Mouse (Mus musculus) brain, adult 2 months (tissue): ENCODE results near the gene Psmd9.
A peak's percentile ranks its signal among the peaks of the same experiment; 100 is the strongest.

Source experiments
- DNase-seq: peaks from one replicate; pipeline ENCODE4 v3.0.0; 2011; ENCODE audit warnings: low read depth, low spot score

Gene Psmd9

DNA sequence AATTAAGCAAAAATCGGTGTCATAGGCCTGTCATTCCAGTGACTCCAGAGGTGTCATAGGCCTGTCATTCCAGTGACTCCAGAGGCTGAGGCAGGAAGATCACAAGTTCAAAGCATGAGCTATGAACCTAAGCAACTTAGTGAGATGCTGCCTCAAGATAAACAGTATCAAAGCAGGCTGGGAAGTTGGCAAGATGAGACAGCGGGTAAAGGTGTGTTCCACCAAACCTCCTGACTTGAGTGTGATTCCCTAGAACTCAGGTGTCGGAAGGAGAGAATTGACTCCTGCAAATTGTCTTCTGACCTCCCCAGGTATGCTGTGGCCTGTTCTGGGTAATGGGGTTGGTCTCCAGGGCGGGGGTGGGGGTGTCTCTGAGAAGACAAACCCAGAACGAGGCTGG is at the start of gene Psmd9:
Gene Psmd9, plus strand, starts transcription at position 130 of the 400 bp plus-strand sequence.
- DNase-seq = no peak

DNA sequence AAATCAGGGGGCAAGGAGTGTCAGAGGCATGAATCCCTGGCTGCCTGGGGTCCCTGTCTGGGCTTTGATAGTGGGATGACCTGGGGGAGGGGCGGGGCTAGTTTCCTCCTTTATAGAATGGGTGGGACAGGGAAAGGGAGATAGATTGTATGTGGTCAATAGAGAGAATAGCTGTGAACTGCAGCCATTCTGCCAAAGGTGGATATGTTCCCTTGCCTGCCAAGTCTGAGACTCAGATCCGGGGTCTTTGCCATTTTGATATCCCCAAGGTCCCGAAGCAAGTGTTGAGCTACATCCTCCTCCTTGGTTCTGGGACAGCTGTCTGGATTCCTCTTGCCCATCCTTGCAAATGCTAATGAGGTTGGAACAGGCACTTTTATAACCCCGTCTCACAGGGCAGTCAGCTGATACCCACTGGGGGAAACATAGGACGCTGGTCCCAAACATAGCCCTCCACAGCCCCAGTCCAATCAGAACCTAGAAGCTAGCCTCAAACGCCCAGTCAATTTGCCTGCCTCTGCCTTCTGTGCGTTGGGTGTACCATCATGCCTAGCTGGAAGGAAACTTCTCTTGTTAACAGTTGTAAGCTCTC is 48.5 kb upstream of the Psmd9 start:
- DNase-seq = no peak

DNA sequence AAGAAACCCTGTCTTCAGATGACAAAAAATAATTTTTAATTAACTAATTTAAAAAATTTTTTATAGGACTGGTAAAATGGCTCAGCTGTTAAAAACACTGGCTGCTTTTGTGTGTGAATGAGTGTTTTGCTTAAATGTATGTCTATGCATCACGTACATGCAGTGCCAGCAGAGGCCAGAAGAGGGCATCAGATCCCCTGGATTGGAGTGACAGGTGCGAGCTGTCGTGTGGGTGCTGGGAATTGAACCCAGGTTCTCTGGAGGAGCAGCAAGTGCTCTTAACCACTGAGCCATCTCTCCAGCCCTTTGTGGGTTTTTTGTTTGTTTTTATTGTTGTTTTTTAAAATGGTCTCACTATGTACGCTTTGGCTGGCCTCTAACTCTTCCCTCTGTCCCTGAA is 47.0 kb upstream of the Psmd9 start:
- no peak for DNase-seq

DNA sequence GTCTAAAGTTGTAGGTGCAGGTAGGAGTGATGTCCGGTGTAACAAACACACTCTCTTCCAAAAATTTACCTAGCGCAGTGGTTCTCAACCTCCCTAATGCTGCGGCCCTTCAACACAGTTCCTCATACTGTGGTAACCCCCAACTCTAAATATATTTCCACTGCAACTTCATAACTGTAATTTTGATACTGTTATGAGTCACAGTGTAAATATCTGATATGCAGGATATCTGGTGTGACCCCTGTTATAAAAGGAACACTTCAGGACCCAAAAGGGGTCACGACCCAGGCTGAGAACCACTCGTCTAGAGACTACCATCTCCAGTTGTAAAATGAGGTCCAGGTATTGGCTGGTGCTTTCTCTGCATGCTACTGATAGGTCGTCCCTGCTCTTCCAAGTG is 44.1 kb upstream of the Psmd9 start:
- no peak for DNase-seq

DNA sequence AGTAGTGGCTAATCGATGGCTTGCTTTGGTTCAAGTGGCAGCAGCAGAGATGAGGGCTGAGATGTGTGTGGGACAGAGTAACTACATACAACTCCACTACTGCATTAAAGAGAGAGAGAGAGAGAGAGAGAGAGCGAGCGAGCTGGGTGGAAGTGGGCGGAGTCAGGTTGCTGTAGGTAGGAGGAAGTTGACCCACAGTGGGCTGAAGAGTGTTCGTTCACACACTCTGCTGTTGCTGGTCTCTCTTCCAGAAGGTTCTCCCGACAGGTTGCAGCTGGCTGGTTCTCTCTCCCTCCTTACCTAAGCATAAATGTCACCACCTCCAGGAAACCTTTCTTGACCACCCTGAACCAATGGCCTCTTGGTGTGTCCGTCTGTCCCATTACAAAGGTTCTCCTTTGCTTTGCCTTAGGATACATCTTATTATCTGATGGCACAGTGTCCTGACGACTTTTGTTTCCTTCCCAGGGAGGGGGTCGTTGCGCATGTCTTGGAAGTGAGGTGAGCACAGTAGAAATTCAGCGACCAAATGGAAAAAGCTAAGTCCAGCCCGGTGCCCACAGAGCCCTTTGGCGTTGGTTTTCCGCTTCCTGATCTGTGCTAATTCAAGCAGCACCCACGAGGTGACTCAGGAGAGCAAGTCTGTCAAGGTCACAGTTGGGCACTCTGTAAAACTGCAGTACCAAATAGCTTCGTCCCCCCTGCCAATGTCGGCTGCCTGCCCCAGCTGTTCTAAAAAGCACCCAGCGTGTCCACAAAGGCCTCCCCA is 43.4 kb upstream of the Psmd9 start:
- DNase-seq = no peak

DNA sequence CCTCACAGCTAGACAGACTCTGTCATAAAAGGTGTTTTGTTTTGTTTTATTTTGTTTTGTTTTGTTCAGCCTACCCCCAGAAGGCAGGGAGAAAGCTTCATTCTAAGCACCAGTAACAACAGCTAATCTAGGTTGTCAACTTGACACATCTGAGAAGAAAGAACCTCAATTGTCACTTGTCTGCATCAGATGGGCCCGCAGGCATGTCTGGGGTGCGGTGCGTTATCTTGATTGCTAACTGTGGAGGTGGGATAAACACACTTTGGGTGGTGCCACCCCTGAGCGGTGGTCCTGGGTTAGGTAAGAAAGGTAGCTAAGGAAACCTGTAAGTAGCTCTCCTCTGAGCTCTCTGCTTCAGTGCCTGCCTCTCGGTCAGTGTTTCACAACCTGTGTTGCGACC is 42.2 kb upstream of the Psmd9 start:
- no peak for DNase-seq

DNA sequence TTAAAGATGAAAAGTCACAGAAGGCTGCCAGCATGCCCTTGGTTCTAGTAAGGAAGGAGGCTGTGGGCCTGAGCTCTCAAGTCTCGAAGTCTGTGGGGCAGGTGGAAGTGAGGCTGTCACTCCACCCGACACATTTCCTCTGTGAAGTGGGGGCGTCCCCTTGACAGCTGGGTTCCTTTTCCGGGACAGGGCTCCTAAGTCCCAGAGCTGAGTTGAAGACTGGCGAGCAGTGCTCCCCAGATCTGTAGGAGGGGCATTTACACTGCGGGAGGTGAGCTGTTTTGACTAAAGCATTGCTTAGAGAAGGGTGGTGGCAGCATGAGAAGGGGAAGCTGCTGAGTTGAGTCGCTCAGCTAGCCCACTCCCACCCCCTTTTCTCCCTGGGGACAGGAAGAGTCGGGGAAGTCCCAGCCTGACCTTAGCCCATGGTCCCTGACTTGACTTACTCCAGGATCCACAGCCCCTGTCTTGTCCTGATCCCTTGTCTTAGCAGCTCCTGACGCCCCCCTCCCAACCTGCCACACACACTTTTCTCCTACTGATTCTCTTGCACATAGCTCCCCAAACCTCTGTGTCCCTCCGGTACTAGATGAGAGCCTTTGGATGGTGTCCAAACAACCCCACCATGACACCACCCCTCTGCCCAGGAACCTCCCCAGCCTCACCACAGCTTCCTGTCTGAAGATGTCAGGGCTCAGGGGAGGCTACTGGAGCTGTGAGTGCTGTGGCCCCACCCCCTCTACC is 40.6 kb upstream of the Psmd9 start:
- peak; percentile 48 for DNase-seq

DNA sequence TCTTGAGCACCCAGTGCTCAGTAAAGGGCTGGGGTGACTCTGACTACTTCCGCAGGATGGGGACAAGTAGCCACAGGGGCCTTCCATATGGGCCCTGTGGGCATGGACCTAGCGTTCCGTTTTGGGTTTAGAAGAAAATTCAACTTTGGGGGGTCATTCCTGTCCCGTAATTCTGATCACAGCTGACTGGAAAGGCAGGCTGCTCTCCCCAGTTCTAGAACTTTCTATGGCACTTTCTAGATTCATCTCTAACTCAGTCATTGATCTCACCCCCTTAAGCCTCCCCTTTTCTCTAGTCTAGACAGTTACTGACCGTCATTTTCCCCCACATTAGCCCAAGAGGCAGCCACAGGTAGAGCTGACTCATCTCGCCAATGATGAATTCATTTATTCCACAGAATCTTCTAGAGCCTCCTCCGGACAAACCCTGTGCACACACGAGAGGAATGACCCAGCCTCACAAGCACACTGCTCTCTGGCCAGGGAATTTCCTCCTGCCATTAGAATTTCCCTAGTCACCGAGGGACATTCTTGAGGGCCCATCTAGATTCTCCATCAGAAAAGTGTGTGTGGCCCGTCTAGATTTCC is 39.9 kb upstream of the Psmd9 start:
- DNase-seq = no peak

DNA sequence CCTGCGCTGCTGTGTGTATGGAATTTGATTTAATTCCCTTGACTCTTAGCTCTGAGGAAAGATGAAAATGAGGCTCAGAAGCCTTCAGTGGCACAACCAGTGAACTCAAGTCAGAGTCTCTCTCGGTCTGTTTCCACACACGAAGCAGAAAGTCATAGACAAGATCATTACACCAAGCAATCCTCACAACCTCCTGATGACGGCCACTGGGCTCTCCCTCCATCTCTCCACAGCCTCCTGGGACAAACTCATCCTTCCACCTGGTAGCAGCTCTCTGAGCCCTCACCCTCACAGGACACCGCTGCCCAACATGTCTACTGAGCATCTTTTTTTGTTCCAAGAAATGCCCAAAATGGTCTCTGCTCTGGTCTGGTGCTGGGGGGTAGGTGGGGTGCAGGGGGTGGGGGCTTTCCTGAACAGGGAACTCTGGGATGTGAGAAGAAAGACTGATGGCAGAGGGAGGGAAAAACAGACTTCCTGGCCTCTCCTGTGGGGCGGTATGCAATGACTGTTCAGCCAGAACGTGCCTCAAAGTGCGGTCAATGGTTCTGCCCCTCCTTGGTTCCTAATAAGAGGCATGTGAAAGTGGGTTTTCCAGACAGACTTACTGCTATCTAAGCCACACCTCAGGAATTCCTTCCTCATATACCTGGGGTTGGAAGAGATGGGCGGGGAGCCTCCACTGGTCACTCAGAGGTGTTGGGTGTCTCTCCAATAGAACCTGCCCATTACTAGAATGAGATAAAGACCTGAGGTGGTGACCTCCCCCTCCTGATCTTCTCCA is 39.0 kb upstream of the Psmd9 start:
- no peak for DNase-seq

DNA sequence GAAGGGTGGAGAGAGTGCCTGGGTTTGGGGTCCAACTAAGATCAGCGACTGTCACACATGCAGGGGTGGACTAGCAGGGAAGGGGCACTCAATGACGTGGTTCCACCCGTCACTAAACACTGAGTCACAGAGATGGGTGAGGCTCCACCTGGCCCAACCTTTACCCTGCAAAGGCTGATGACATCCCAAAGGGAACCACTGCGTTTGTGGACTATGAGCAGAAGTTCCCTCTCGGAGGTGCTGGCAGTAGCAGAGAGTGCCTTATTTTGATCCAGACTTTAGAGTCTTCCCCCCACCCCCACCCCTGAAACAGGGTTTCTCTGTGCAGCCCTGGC is 38.4 kb upstream of the Psmd9 start:
- DNase-seq = no peak

DNA sequence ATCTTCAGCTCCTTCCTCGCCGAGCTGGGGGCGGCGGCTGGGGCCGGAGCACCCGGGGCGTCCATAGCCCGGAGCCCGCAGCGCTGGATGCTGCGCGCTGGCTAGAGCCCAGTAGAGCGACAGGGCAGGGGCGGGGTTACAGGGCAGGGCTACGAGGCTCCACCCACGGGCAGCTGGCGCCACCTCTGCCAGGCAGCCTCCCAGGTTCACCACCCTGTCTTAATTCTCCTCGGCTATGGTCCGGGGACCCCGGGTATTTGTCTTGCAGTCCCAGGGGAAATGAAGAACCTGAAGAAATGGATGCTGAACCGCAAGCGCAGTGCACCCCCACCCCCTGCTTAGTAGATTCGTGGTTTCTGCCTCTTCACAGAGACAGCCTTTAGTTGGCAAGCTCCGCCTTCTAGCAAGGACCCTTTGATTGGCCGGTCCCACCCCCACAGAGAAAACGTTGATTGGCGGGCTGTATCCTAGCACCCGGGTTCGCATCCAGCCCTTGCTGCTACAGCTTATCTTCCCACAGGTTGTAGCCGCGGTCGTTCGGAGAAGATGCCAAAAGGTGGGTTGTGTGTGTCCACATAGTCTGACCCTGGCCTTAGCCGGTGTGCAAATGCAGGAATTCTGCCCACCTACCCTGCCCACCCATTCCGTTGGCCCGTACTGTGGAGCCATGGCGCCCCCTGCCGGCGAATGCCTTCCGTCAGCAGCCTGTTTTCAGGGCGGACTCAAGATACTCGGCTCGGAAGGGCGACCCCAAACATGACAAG is 36.7 kb upstream of the Psmd9 start, which contains the start of gene Rhof:
Gene Rhof, minus strand, starts transcription at position 385 of the 764 bp plus-strand sequence.
- peak; percentile 95 for DNase-seq

DNA sequence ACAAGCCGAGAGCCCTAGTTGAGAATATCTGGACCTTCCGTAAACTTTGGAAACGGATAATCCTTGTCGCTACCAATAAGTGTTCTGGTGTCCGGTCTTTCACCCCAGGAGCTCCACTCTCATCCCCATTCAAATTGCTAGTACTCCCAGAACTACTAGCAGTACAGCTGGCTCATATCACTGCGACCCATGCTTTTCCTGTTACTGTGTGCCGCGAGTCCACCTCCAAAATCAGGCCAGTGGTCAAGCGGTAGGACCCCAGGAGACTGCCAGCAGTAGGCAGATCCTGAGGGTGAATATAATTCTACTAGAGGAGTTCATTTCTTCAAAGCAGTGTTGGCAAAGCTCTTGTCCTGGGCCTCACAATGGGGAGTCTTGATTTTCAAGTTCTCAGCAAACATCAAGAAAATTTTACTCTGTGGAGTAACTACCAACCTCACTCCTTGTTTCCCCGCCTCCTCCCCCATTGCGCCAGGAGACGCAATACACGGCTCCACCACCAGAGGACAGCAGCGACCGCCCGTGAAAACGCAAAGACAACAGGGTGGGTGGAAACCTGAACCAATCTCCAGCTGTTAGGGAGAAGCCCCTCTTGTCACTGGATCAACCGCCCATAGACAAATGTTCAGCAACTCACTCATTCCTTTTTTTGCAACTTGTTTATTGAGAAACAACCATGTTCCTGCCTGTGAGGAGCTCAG is 36.0 kb upstream of the Psmd9 start:
- peak; percentile 89 for DNase-seq

DNA sequence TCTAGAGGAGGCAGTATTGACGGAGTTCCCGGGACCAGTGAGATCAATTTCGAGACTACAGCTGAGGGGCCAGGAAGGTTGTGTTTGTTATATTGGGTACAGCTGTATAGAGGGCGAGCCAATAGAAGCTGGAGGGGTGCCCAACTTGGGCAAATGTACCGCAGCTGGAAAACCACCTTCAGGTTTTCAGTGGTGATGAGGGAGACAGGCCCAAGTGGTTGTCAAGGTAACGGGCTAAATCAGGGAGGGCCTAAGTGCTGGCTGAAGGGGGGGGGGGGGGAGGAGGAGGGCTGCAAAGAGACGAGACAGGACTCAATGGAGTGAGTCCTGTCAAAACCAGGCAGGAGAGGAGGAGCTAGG is 35.4 kb upstream of the Psmd9 start:
- DNase-seq = peak; percentile 80

DNA sequence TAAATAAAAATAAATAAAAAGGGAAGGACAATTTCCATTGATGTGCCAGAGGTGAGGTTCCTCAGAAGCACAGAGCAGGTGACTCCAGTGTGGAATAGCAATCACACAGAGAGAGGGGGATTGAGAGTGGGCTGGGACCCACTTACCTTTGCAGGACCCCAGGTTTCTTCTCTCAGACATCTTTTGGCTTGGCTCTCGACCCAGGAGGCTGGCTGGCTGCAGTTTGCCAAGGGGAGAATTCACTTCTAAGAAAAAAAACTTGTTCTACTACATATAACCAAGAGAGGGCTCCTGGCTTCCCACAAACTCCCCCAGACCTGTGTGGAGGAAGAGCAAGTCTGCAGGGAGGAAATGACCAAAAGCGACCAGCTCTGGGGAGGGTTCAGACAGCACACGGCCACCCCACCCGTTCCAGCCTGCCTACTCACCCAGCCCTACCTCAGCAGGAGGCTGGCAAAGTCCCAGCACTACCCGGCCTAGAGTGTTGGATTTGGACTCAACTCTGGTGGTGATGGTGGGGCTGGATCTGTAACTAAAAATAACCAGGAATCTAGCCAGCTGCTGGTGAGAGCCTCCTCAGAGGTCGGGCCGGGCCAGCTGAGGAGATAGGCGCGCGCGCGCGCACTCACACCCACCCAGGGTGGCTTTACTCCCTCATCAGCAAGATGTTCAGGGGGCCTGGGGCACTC is 34.9 kb upstream of the Psmd9 start:
- peak; percentile 85 for DNase-seq

DNA sequence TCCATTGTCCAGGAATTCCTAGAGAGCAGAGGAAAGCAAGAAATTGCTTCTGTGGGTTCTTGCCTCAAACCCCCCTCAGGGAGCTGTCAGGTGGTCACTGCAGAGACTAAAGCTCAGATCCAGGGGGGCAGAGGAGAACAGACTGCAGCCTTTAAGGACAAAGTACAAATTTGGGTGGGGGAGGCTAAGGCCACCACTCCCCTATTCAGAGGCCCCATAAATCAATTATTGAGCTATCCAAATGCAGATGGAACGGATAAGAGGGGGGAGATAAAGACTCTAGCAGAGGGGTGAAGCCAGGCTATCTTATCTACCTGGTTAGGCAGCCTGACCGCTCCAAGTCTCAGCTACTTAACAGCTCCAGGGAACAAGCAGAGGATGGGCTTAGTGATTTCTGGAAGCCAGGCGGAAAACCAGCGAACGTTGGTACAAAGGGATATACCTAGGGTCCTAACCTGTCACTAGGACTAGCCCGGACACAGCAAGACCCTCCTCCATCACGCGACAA is 34.3 kb upstream of the Psmd9 start:
- DNase-seq = no peak

DNA sequence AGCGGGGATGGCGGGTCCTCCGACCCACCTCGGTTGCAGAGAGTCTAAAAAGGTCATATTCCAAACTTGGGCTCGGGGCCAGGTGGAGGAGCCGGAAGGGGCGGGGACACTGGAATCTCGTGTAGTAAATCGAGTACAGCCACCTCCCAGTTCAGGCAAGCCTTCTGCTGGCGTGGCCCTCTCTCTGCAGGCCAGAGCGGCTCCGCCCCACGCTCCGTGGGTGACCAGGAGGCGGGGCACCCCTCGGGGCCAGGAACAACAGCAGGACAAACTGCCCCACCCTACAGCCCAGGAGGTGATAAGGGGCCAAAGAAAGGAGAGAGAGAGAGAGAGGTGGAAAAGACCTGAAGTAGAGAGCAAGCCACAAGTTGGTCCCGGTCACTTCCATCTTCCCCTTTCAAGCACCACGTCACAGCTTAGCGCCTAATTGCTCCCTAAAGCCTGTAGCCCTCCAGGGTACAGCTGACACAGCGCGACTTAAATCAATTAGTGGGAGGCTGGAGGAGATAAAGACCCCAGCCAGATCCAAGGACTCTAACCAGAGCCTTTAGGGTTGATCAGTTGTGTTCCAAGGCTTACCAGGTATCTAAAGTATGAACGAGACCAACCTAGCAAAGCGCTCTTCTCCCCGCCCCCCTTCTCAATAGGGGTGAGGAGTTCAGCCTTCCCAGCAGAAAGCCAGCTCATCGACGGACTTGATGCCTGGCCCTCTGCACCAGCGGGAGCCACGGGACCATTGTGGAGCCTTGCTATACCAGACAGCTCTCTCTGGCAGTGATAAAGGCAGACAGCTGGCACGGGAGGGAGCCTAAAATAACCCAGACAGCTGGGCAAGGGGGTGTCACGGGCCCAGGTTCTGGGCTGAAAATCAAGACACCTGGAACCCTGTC is 33.5 kb upstream of the Psmd9 start:
- peak; percentile 84 for DNase-seq

DNA sequence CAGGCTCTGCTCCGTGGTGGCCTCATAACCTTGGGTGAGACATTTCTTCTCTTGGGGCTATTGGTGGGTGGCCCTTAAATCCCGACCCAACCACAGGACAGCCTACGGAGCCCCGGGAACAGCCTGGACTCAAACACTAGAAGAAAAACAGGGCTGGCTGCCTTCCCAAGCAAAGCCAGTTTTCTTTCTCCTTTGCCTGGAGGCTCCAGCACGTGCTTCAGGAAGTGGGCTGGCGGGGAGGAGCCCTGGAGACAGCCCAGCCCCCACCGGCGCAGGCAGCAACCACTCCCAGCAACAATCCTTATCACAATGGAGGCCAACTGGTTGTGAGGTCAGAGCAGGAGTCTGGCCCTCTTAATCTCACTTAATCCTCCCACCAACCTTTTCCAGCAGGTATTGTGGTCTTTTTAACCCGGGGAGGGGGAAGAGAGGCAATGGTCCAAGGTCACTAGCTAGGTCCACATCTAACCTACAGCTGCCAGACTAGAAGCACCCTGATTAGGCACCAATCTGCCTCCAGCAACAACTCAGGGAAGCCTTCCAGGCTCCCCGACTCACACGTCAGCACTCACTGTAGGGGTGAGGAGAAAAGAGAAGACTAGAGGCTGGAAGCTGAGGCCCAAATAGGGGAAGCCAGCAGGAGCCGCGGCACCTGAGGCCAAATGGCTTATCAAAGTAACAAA is 32.7 kb upstream of the Psmd9 start:
- DNase-seq = peak; percentile 90
